Mouse (Mus musculus) retina, adult 2 months (tissue): ENCODE data around the gene Lrrc29.
A peak's percentile ranks its signal among the peaks of the same experiment; 100 is the strongest.
"Not testable (repeated sequence)": the region's sequence is repeated elsewhere in the genome, so short reads cannot be mapped to it uniquely, and the experiment has no call there.

ENCODE experiments used
- DNase-seq: peaks from one replicate; pipeline ENCODE4 v3.0.0-alpha.2; 2012; ENCODE audit warnings: low read depth, low spot score

Lrrc29 gene

DNA sequence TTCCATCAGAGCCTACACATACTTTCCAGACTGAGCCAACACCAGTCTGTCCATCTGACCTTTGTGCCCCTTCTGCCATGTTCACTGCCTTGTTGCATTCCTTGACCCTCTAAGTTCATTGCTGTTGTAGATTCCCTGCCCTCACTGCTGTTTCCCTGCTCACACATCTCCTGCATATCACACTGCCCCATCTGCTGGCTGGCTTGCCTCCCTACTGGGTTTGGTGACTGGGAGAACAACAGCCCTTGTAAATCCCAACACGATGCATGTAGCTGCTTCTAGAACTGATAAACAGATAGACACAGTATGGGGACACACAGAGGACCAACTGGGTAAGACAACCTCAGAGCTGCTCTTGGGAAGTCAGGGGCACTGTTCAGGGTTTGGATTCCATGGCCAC lies 14.4 kb downstream of the Lrrc29 start:
- no peak for DNase-seq

DNA sequence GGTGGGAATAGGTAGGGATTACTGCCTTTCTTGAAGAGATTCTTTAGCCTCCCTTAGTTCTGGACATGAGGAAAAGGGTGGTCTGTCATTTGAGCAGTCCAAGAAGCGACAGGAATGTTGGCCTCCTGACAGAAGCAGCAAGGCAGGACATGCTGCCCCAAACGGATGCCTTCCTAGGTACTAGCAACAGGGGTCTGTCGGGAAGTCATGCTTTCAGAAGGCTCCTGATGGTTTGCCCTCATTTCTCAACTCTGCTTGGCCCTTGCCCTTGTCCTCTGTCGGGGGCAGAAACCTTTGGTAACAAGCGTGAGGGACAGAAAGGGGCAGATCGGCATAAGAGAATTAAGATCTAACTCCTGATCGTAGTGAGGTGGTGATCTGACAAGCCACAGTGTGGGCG lies 16.0 kb downstream of the Lrrc29 start:
- no peak for DNase-seq

DNA sequence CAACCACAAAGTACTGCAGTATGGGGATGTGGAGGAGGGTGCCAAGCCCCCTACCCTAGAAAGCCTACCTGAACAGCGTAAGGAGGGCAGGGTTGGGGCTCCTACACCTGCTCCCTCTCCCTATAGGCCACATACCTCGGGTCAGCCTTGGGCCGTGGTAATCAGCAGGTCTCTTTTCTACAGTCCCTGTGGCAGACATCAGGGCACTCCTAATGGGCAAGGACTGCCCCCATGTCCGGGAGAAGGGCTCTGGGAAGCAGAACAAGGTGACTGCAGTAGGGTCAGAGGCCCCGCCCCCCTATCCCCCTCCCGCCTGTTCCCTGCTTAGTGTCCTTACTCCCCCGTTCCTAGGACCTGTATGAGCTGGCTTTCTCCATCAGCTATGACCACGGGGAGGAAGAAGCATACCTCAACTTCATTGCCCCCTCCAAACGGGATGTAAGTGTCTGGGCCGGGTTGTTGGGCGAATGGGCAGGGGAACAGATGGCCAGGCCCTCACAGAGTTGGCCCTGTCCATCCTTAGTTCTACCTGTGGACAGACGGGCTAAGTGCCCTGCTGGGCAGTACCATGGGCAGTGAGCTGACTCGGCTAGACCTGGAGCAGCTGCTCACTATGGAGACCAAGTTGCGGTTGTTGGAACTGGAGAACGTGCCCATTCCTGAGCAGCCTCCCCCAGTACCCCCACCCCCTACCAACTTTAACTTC lies 16.8 kb downstream of the Lrrc29 start:
- no peak for DNase-seq

DNA sequence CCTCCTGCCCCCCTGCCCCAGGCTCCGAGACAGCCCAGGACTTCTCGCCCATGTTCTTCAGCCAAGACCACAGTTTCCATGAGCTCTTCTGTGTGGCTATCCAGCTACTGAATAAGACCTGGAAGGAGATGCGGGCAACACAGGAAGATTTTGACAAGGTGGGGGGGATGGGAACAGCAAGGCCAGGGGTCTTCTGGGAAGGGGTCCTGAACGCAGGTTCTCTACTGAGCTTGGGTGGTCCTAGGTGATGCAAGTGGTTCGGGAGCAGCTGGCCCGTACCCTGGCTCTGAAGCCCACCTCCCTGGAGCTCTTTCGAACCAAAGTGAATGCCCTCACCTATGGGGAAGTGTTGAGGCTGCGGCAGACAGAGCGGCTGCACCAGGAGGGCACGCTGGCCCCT lies 17.6 kb downstream of the Lrrc29 start:
- DNase-seq, result no peak

DNA sequence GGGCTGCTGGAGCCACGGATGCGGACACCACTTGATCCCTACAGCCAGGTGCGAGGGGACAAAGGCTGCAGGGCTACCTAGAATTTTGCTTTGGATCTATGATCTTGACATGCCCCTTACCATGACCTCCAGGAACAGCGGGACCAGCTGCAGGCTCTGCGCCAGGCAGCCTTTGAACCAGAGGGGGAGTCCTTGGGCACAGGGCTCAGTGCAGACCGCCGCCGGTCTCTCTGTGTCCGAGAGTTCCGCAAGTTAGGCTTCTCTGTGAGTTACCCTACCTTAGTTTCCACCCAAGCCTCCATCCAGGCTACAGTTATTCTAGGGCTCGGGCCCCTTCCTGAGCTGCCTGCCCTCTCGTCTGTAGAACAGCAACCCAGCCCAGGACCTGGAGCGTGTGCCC lies 18.4 kb downstream of the Lrrc29 start:
- DNase-seq, result no peak

DNA sequence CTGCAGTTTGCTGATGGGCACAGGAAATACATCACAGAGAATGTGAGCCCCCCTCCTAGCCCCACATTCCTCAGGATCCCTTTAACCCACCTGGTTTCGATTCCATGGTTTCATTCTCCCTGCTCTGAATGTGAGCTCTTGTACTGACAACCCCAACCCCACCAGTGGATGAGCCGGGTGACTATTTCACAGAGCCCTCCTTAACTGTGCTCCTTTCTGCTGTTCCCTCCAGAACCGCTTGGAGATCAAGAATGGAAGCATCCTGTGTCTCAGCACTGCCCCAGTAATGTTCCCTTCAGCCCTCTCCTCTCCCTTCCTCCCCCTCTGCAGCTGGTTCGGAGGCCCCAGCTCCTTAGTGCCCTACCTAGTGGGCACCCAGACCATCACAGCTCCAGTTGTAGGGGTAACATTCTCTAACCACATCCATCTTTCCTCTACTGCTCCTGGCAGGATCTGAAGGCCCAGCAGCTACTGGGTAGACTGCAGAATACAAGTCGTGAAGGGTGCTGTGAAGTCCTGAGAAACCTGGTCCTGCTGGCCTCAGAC lies 19.9 kb downstream of the Lrrc29 start:
- DNase-seq, result no peak

DNA sequence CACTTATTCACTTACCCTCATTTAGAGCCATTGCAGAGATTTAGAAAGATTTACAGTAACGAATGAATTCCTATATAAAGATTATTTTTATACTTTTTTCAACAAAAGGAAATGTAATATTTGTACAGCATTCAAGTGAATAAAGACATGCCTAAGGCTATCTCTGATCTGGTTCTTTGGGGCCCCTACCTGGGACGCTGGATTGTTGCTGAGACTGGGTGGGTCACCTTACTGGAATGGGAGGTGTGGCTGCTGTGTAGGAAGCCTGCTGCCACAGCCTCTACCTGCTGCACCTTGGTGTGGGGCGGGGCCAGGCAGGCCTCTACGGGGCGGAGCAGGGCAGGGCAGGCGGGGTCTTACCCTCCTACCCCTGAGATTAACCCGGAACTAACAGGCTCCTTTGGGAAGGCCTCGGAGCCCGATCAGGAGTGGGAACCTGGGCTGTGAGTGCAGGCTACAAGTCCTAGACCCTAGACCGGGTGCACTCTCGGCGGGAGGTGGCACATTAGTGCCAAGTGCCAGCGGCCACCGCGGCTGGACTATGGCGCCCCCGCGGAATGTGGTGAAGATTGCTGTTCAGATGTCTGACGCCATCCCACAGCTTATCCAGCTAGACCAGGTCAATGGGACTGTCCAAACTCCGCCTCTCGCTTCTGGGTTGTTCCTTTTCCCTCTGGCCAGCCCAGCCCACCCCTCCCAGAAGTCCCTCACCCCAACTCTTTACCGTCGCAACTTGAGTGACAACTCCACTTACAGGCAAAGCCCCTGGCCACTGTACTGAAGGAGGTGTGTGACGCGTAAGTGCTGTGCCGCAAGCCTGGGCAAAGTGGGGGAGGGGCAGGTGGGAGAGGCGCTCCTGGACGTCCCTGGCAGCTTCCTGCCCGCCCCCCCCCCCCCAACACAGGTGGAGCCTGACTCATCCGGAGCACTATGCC lies 20.6 kb downstream of the Lrrc29 start, which contains the start of gene Elmo3:
Elmo3 (plus strand) TSS at position 391 of the 935 bp plus-strand sequence.
- DNase-seq, result no peak

DNA sequence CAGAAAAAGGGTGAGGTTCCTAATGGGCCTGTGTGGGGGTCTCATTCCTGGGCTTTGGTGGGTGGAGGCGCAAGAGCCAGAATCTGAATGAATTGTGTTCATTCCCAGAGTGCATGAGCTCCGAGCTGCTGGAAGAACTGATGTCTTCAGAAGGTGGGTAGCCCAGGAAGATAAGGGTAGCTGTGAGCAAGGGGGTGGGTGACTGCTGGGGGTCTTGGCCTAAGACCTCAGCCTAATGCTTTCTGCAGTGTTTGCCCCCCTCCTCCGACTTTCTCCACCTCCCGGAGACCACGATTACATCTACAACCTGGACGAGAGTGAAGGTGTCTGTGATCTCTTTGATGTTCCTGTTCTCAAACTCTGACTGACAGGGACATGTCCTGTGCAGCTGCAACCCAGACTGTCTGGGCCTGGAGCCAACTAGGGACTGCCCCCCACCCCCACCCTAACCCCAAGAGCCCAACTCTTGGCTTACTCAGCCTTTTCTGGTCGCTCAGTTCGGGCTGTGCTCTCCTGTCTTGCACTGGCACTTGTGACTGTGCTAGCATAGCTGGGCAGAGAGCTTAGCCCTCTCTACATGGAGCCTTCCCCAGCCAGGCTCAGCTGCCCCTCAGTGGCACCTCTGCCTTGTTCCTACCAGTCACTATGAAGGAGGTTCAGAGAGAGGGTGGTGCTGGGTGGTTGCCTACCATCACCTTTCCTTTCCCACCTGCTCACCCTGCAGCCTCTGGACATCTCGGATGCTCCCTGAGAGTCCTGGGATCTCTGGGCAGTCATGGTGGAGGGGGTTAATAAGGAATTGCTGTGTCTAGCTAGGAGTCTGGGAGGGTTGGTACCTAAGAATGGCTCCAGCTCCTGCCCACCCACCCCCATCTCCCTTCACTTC lies 21.5 kb downstream of the Lrrc29 start:
- no peak for DNase-seq

DNA sequence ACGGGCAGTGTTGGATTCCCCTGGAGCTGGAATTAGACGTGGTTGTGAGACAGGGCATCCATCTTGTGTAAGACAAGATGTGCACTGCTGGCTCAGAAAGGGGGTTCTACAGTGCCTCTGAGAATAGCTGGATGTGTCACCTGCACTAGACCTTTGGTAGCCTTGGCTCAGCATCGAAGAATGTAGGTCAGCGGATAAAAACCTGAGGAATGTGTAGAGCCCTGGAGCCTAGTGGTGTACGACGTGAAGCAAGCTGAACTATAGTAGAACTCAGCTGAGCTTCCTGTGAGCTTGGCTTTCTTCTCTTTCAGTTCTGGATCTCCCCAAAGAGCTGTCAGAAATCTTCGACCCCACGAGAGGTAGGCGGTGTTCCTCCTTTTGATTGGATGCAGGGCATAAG lies 22.2 kb downstream of the Lrrc29 start:
- DNase-seq, result no peak

DNA sequence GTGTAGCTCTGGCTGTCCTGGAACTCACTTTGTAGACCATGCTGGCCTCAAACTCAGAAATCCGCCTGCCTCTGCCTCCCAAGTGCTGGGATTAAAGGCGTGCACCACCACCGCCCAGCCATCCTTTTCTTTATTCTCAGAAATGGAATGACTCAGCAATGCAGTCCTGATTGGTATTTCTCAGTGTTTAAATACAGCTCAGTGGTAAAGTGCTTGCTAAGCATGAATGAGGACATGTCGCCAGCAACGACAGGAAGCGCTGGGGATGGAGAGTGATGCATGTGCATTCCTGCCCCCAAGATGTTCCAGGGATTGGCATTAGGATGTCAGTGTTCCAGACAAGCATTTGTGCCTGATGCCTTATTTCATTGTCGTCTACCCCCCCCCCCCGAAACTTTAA lies 22.7 kb downstream of the Lrrc29 start:
- DNase-seq, result no peak

DNA sequence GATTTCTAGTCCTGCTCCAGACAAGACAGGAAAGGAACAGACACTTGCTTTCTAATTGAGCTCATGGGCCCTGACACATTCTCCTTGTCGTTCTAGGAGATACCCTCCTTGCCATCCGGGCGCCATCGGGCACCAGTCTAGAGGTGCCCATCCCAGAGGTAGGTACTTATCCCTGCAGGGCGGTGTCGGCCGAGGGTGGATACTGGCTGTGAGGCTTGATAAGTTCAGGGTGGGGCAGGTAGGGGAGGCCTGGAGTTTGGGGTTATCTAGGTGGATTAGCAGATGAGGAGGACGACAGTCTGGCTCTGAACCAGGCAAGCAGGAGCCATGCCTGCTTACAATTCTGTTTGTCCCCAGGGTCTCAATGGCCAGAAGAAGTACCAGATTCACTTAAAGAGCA lies 26.1 kb downstream of the Lrrc29 start:
- no peak for DNase-seq

DNA sequence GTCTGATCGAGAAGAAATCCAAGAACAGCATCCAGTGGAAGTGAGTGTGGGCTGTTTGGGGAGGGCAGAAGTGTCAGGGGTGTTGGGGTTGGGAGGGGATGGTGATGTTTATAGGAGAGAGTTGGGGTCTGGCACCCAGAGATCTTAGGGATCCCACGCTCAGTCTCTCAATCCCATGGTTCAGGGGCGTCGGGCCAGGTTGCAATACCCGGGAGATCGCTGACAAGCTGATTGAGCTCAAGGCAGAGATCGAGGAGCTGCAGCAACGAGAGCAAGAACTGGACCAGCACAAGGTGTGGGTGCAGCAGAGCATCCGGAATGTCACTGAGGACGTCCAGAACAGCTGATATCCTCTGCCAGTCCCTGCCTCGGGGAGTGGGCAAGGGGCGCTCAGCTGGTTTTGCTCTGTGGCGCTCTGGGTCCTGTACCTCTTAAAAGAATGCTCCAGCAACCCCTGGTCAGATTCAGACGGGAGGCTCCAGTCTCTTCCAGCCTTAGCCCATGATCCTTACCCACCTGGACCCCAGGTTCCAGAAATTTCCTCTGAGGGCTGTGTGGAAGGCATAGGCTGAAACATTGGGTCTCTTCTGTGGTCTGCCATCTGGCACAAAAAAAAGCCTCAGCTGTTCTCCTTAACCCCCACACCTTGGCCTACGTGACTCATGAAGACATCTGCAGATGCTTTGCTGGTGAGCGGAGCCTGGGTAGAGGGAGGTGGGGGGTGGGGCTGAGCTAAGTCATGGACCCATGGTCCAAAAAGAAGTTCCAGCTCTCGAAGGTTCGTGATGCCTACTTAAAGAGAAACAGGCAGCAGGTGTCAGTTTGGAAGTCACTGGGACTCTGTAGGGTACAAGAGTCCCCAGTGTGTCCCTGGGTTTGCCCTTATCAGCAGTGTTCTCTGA lies 27.5 kb downstream of the Lrrc29 start:
- DNase-seq, result no peak

DNA sequence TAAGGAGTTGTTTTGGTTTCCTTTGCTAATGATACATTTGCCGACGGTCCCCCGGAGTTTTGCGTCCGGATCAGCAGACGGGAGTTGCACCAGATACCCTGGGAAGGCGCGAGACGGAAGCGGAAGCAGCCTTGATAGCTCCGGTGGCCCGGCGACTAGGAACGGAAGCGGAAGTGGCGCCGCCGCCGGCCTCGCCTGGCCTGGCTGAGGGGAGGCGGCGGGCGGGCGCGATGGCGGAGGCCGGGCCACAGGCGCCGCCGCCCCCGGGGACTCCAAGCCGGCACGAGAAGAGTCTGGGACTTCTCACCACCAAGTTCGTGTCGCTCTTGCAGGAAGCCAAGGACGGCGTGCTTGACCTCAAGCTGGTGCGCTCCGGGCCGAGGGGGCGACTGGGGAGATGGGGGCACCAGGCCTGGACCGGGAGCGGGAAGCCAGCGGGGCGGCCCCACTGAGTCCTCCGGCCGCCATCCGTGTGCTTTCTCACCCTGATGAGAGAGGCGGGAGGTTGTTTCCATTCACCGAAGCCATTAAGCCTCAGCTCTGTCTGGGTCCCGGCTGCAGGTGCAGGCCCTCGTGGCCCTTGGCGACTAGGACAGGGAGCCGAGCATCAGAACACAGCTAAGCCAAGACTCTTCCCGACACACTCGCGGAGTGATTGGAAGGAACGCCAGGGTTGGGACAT lies 28.4 kb downstream of the Lrrc29 start, which contains the start of gene E2f4:
E2f4 (plus strand) TSS at position 153 of the 682 bp plus-strand sequence.
- peak; percentile 74 for DNase-seq

DNA sequence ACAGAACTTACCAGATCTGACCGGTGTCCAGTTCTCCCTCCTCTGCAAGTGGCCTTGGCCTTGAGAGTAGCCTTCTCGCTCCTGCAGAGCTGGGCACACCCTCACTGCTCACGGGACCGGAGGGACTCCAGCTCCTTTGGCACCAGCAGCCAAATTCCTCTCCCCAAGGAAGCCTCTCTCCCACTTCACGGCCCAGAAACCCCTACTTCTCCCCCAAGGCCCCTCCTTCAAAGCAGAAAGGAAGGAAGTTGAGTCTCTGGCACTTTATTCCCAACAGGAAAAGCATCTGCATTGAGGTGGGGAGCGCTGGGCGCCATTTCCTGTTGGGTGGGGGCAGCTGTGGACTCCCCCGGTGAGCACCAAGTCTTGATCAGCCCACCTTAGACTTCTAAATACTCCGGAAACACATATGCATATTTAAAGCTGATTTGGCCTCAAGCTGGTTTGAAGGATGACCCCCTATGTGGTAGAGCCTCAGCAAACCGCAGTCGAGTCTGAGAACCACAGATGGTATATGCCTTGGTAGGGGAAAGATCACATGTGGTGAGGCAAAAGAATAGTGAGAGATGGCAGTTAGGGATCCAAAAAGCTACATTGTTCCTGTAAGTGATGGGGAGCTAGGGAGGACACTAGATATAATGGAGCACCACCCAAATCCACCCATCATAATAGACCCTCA lies 30.0 kb downstream of the Lrrc29 start, which contains the start of gene Exoc3l:
Exoc3l (minus strand) TSS at position 207 of the 679 bp plus-strand sequence.
- no peak for DNase-seq

DNA sequence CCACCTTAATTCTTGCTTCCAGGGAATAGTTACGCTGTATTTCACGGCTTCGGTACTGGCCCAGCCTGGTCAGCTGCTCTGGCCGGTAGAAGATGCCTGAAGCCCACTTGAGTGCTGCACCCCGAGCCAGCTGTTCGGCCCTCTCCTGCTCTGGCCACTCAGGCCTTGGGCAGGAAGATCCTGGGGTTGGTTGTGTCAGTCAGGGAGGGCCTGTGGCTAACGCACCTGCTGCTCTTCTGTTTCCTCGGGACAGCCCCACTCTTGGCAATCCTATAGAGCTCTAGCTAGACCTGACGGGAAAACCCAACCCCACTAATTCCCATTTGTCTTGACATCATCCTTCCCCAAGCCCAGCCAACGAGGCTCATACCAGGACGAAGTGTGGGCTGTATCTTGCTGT lies 30.8 kb downstream of the Lrrc29 start:
- DNase-seq, result no peak

DNA sequence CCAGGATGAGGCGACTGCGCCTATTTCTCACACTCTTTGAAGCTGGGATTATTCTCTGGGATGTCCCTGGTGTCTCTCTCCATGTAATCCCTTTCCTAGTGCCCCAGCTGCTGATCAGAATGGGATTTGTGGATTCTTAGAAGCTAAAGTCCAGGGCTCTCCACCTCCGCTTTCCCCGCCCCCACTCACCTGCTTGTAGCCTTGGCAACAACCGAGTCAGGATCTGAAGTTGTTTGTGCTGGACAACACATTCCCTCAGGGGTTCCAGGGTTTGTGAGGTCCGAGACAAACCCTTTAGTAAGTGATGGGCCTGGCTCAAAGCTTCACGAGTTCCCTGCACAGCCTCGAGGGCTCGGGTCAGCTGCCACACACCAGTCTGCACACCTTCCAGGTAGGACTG lies 31.3 kb downstream of the Lrrc29 start:
- DNase-seq, result no peak

DNA sequence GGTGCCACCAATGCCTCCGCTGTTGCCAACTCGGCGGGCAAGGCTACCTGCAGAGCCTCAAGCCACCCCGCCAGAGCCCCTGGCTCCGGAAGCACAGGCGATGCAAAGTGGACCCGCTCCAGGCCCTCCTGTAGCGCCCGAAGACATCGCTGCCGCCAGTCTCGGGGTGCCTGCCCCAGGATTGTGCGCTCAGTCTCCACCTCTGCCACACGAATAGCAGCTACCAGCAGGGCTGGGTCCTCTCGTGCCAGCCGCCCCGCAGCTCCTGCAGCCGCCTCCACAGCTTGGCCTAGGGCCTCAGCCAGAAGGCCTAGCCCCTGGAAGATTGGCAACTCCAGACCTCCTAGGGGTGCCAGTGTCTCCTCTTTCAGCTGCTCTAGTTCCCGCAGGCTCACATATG lies 32.7 kb downstream of the Lrrc29 start:
- DNase-seq, result no peak

DNA sequence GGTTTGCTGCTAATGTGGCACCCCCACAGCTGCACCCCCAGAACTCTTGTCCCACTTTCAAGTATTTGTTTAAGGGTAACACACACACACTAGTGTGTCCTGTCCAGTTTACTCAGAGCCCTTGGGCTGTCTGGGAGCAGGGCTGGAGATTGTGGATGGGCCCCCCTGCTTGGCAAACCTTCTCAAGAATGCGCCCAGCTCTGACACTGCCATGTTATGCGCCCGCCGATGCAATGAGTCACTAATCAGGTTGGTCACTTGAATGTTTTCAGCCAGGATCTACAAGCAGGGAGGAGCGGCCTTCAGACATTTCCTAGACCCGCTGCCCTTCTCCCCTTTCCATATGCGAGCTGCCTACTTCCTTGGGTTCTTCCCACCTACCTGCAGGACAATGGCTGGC lies 33.6 kb downstream of the Lrrc29 start:
- no peak for DNase-seq

DNA sequence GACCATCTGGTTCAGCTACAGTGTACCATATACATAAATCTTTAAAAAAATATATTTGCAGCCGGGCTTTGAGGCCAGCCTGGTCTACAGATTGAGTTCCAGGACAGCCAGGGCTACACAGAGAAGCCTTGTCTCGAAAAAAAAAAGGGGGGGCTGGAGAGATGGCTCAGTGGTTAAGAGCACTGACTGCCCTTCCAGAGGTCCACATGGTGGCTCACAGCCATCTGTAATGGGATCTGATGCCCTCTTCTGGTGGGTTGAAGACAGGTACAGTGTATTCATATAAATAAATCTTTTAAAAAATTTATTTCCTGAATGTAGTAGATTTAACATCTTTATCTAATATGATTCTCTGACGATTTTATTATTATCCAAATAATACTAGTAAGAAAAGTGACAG lies 34.3 kb downstream of the Lrrc29 start:
- DNase-seq, result not testable (repeated sequence)
